Mouse (Mus musculus): Measurements from ENCODE around the gene Mettl21a. TPM values are rescaled to one million over a fixed set of nuclear protein-coding genes. Genes with fewer than 3 reads are reported as not detected.

Mettl21a gene
- polyA plus RNA-seq, 1 experiment from 2014 or later = 18.7 TPM

DNA sequence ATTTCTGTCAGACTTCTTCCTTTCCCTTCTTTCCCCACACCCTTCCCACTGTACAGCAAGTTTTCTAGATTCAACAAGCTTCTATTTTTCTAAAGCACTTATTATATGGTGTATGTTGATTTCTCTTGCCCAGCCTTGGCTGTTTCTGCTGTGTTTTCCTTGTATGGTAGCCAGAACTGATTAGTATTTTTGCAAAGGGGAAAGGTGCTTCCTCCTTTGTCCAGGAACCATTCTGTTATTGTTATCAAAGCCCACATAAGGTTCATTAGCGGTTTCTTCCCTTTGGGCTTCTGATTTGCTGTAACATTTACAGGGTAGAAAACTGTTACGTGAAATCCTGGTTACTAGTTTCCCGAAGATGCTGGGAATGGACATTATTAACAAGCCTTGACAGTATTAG, 56.9 kb downstream of the Mettl21a start:
- no peak overlapping the region for H3K27ac ChIP-seq
- no peak for ATAC-seq (ENCODE audit: insufficient number of reproducible peaks, insufficient read depth, low FRiP score, low TSS enrichment, low read depth)
- H3K4me3 ChIP-seq = no peak overlapping the region
- no peaks in the 10 kb centered on the region for H3K27me3 ChIP-seq
- H3K9ac ChIP-seq = no peak overlapping the region
- H3K9me3 ChIP-seq = no peaks in the 10 kb centered on the region
- no peak overlapping the region for H3K4me2 ChIP-seq
- peaks cover 30% of the 10 kb centered on the region for H3K36me3 ChIP-seq
- 90% methylated on average over 3 of the region's 3 CpGs for WGBS
- no peaks in the 10 kb centered on the region for H3K4me1 ChIP-seq

Other genes starting within 250 kb of the Mettl21a start
- 37.5 and 40.0 TPM in 2 replicates for gene Creb1, start 84.6 kb downstream of the Mettl21a start, polyA plus RNA-seq (2015; fragmentation: Nextera tagmentation; extraction: Ambion mirVana)
- 5.5 and 5.6 TPM in 2 replicates for gene Ccnyl1, start 73.2 kb upstream of the Mettl21a start, polyA plus RNA-seq (2015; fragmentation: Nextera tagmentation; extraction: Ambion mirVana)
- gene Fzd5, start 120.5 kb upstream of the Mettl21a start, polyA plus RNA-seq (2015; fragmentation: Nextera tagmentation; extraction: Ambion mirVana) = 1.1 and 2.0 TPM in 2 replicates

Measured in embryonic facial prominence, embryonic 13.5 days (tissue).